Mouse (Mus musculus): ENCODE data around the gene Pitx2.

Gene Pitx2

GRCm38 (mm10) chr3:129199609-129200500 lies at the start of gene Pitx2:
Gene Pitx2 (plus strand): TSS chr3:129199878.
- DNase-seq (ENCODE audit: low spot score in 2 of 2): no peak

- no peak for DNase-seq (ENCODE audit: low spot score in 2 of 2)
Observed at GRCm38 (mm10) chr3:129150001-129150400, 49.7 kb upstream of the Pitx2 start.

- no peak for DNase-seq (ENCODE audit: low spot score in 2 of 2)
Observed at GRCm38 (mm10) chr3:129151096-129151685, 48.5 kb upstream of the Pitx2 start.

- no peak for DNase-seq (ENCODE audit: low spot score in 2 of 2)
Observed at GRCm38 (mm10) chr3:129158812-129159370, 40.8 kb upstream of the Pitx2 start.

- no peak for DNase-seq (ENCODE audit: low spot score in 2 of 2)
Observed at GRCm38 (mm10) chr3:129161333-129162035, 38.2 kb upstream of the Pitx2 start.

- DNase-seq (ENCODE audit: low spot score in 2 of 2): no peak
Observed at GRCm38 (mm10) chr3:129164246-129164645, 35.4 kb upstream of the Pitx2 start.

- DNase-seq (ENCODE audit: low spot score in 2 of 2): no peak
Observed at GRCm38 (mm10) chr3:129165715-129166114, 34.0 kb upstream of the Pitx2 start.

- no peak for DNase-seq (ENCODE audit: low spot score in 2 of 2)
Observed at GRCm38 (mm10) chr3:129166684-129167083, 33.0 kb upstream of the Pitx2 start.

- no peak for DNase-seq (ENCODE audit: low spot score in 2 of 2)
Observed at GRCm38 (mm10) chr3:129170416-129170815, 29.3 kb upstream of the Pitx2 start.

- no peak for DNase-seq (ENCODE audit: low spot score in 2 of 2)
Observed at GRCm38 (mm10) chr3:129171789-129172188, 27.9 kb upstream of the Pitx2 start.

- DNase-seq (ENCODE audit: low spot score in 2 of 2): no peak
Observed at GRCm38 (mm10) chr3:129194436-129194835, 5.2 kb upstream of the Pitx2 start.

- no peak for DNase-seq (ENCODE audit: low spot score in 2 of 2)
Observed at GRCm38 (mm10) chr3:129195036-129195435, 4.6 kb upstream of the Pitx2 start.

GRCm38 (mm10) chr3:129195816-129196549 lies 3.7 kb upstream of the Pitx2 start:
- no peak for DNase-seq (ENCODE audit: low spot score in 2 of 2)

- DNase-seq (ENCODE audit: low spot score in 2 of 2): no peak
Observed at GRCm38 (mm10) chr3:129196550-129196919, 3.1 kb upstream of the Pitx2 start.

- DNase-seq (ENCODE audit: low spot score in 2 of 2): no peak
Observed at GRCm38 (mm10) chr3:129197035-129197434, 2.6 kb upstream of the Pitx2 start.

GRCm38 (mm10) chr3:129197786-129198626 lies 1.7 kb upstream of the Pitx2 start:
- no peak for DNase-seq (ENCODE audit: low spot score in 2 of 2)

- no peak for DNase-seq (ENCODE audit: low spot score in 2 of 2)
Observed at GRCm38 (mm10) chr3:129198627-129198903, 1.1 kb upstream of the Pitx2 start.

- DNase-seq (ENCODE audit: low spot score in 2 of 2): no peak
Observed at GRCm38 (mm10) chr3:129199160-129199608, 494 bp upstream of the Pitx2 start.

- no peak for DNase-seq (ENCODE audit: low spot score in 2 of 2)
Observed at GRCm38 (mm10) chr3:129200501-129200890, 818 bp downstream of the Pitx2 start.

GRCm38 (mm10) chr3:129201156-129201555 lies 1.5 kb downstream of the Pitx2 start:
- no peak for DNase-seq (ENCODE audit: low spot score in 2 of 2)
